Mouse (Mus musculus): ENCODE data around the gene Xylt1. TPM values are rescaled to one million over a fixed set of nuclear protein-coding genes. Genes with fewer than 3 reads are reported as not detected.

Gene Xylt1
- polyA plus RNA-seq, 1 experiment from 2014 or later: 2.1 TPM

DNA sequence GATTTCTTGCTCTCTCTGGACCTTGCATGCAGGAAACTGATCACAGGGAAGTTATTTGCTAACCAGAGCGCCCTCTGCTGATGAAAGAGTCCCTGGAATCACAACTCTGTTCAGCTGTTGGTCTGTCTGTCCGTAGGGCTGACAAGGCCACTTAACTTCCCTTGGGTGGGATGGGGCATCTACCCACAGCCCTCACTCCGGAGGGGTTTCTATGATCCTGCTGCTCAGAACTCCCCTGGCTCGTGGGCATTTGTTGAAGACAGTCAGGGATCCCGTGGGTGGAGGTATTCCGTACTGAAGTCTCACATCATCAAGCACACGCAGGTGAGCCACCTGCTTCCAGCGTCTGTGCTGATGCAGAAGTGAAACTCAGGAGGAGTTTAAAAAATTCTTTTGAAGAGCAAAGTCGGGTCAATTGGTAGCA lies 4.9 kb upstream of the Xylt1 start:
- ATAC-seq (ENCODE audit: low FRiP score): no peak
- 37% methylated on average over 9 of the region's 9 CpGs for WGBS

DNA sequence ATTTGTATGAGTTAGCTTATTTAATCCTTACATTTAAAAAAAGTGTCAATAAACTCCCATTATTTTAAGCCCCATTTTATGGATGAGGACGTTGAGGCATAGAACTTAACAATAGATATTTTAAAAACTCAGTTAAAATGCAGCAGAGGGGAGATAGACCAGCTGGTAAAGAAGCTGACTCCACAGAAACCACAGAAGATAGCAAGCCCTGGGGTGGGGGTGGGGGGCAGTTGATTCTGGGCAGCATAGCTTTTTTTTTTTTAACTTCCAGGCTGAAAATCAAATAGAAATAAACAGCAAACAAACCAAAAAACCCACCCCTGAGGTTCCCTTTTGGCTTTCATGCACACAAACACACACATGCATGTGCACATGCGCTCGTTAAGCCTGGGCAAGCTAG lies 3.6 kb upstream of the Xylt1 start:
- Histone ChIP-seq H3K27ac (ENCODE audit: low read depth, low read length) (no peak overlapping the region), H3K4me1 (replicated peaks; ENCODE audit: control insufficient read depth, insufficient read depth, low read length) (0 out of 2 replicates have a peak, but pooled peaks cover 2% of the 10 kb centered on the region), H3K9ac (ENCODE audit: low read depth, low read length) (no peak overlapping the region), H3K9me3 (ENCODE audit: control insufficient read depth, low read length) (no peaks in the 10 kb centered on the region), H3K4me2 (replicated peaks; ENCODE audit: low read depth, low read length) (no peak overlapping the region), H3K27me3 (ENCODE audit: control insufficient read depth, insufficient read depth, low read length) (0 out of 2 replicates have a peak, but pooled peaks cover 2% of the 10 kb centered on the region), H3K4me3 (ENCODE audit: low read depth, low read length) (no peak overlapping the region), H3K36me3 (ENCODE audit: control insufficient read depth, insufficient read depth, low read length) (no peaks in the 10 kb centered on the region)
- no peak for DNase-seq (ENCODE audit: low spot score)
- WGBS: 78% methylated on average over 3 of the region's 3 CpGs
- no peak for ATAC-seq (ENCODE audit: low FRiP score)

More for the DNA sequence above, 4.9 kb upstream of the Xylt1 start:
- no peak overlapping the region for H3K4me2 ChIP-seq (replicated peaks; ENCODE audit: low read depth, low read length)
- no peaks in the 10 kb centered on the region for H3K4me1 ChIP-seq (replicated peaks; ENCODE audit: control insufficient read depth, insufficient read depth, low read length)
- H3K36me3 ChIP-seq (ENCODE audit: control insufficient read depth, insufficient read depth, low read length): no peaks in the 10 kb centered on the region
- H3K4me3 ChIP-seq (ENCODE audit: low read depth, low read length): no peak overlapping the region
- no peak overlapping the region for H3K9ac ChIP-seq (ENCODE audit: low read depth, low read length)
- 0 out of 2 replicates have a peak, but pooled peaks cover 2% of the 10 kb centered on the region for H3K27me3 ChIP-seq (ENCODE audit: control insufficient read depth, insufficient read depth, low read length)
- peak; percentile 78 for DNase-seq (ENCODE audit: low spot score)
- no peaks in the 10 kb centered on the region for H3K9me3 ChIP-seq (ENCODE audit: control insufficient read depth, low read length)
- H3K27ac ChIP-seq (ENCODE audit: low read depth, low read length): no peak overlapping the region

DNA sequence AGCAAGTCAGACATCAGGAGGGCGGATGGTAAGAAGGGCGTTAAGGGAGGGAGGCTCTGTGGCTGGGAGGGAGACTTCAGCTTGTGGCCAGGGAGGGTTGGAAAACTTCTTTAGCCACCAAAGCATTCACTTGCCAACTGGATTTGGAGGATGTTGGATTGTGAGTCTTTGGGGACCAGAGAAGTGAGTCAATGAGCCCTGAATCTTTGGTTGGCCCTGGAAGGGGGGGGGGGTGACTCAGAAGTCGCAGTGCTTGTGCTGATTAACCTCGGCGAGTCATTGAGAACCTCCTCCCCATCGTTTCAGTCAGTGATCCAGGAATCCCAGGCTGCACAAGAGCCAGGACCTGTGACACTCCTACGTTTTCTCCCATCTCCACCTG lies 752 bp upstream of the Xylt1 start:
- 0 out of 2 replicates have a peak, but pooled peaks cover 2% of the 10 kb centered on the region for H3K27me3 ChIP-seq (ENCODE audit: control insufficient read depth, insufficient read depth, low read length)
- ATAC-seq (ENCODE audit: low FRiP score) (no peak), DNase-seq (ENCODE audit: low spot score) (no peak)
- no peaks in the 10 kb centered on the region for H3K36me3 ChIP-seq (ENCODE audit: control insufficient read depth, insufficient read depth, low read length)
- H3K4me2 ChIP-seq (replicated peaks; ENCODE audit: low read depth, low read length): peak overlapping the region; percentile 91
- no peak overlapping the region for H3K27ac ChIP-seq (ENCODE audit: low read depth, low read length)
- no peak overlapping the region for H3K9ac ChIP-seq (ENCODE audit: low read depth, low read length)
- peak overlapping the region; percentile 84 for H3K4me3 ChIP-seq (ENCODE audit: low read depth, low read length)
- 2% methylated on average over 7 of the region's 7 CpGs for WGBS
- H3K4me1 ChIP-seq (replicated peaks; ENCODE audit: control insufficient read depth, insufficient read depth, low read length): 0 out of 2 replicates have a peak, but pooled peaks cover 2% of the 10 kb centered on the region
- no peaks in the 10 kb centered on the region for H3K9me3 ChIP-seq (ENCODE audit: control insufficient read depth, low read length)

GRCm38 (mm10) chr7:117381188-117381981 lies 606 bp downstream of the Xylt1 start:
- 0 out of 2 replicates have a peak, but pooled peaks cover 2% of the 10 kb centered on the region for H3K4me1 ChIP-seq (replicated peaks; ENCODE audit: control insufficient read depth, insufficient read depth, low read length)
- ATAC-seq (ENCODE audit: low FRiP score): peak; percentile 79
- H3K4me3 ChIP-seq (ENCODE audit: low read depth, low read length): peak overlapping the region; percentile 84
- peak overlapping the region; percentile 84 for H3K9ac ChIP-seq (ENCODE audit: low read depth, low read length)
- H3K36me3 ChIP-seq (ENCODE audit: control insufficient read depth, insufficient read depth, low read length): no peaks in the 10 kb centered on the region
- H3K27ac ChIP-seq (ENCODE audit: low read depth, low read length): peak overlapping the region; percentile 56
- peak overlapping the region; percentile 91 for H3K4me2 ChIP-seq (replicated peaks; ENCODE audit: low read depth, low read length)
- DNase-seq (ENCODE audit: low spot score): peak; percentile 75
- WGBS: 1% methylated on average over 44 of the region's 64 CpGs
- H3K27me3 ChIP-seq (ENCODE audit: control insufficient read depth, insufficient read depth, low read length): 0 out of 2 replicates have a peak, but pooled peaks cover 2% of the 10 kb centered on the region
- H3K9me3 ChIP-seq (ENCODE audit: control insufficient read depth, low read length): no peaks in the 10 kb centered on the region

DNA sequence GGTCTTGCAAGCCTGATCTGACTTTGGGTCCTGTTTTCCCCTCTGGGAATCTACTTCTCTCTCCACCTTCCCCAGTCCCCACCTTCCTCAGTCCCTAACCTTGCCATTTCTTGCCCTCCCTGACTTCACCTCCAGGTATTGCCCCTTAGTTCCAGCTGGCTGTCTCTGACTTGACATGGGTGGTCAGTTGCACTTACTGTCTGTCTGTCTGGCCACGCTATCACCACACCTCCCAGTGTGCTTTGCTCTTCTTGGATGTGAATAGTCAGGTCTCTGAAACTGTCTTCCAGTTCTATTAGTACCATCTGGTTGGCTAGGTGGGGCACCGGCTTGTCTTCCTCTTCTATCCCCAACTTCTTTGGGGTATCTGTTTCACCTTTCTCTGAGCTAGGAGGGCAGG lies 1.2 kb downstream of the Xylt1 start:
- Histone ChIP-seq H3K4me2 (replicated peaks; ENCODE audit: low read depth, low read length) (peak overlapping the region; percentile 91), H3K36me3 (ENCODE audit: control insufficient read depth, insufficient read depth, low read length) (no peaks in the 10 kb centered on the region), H3K4me3 (ENCODE audit: low read depth, low read length) (peak overlapping the region; percentile 84), H3K27ac (ENCODE audit: low read depth, low read length) (no peak overlapping the region), H3K9ac (ENCODE audit: low read depth, low read length) (peak overlapping the region; percentile 84; the same call in 1 of the 2 replicates), H3K9me3 (ENCODE audit: control insufficient read depth, low read length) (no peaks in the 10 kb centered on the region), H3K27me3 (ENCODE audit: control insufficient read depth, insufficient read depth, low read length) (0 out of 2 replicates have a peak, but pooled peaks cover 2% of the 10 kb centered on the region), H3K4me1 (replicated peaks; ENCODE audit: control insufficient read depth, insufficient read depth, low read length) (0 out of 2 replicates have a peak, but pooled peaks cover 2% of the 10 kb centered on the region)
- DNase-seq (ENCODE audit: low spot score) (no peak), ATAC-seq (ENCODE audit: low FRiP score) (no peak)
- 39% methylated on average over 2 of the region's 2 CpGs for WGBS

GRCm38 (mm10) chr7:117383147-117383940 lies 2.6 kb downstream of the Xylt1 start:
- no peak overlapping the region for H3K4me3 ChIP-seq (ENCODE audit: low read depth, low read length)
- peak; percentile 58 for DNase-seq (ENCODE audit: low spot score)
- 78% methylated on average over 7 of the region's 7 CpGs for WGBS
- no peaks in the 10 kb centered on the region for H3K36me3 ChIP-seq (ENCODE audit: control insufficient read depth, insufficient read depth, low read length)
- no peak overlapping the region for H3K27ac ChIP-seq (ENCODE audit: low read depth, low read length)
- H3K4me1 ChIP-seq (replicated peaks; ENCODE audit: control insufficient read depth, insufficient read depth, low read length): 0 out of 2 replicates have a peak, but pooled peaks cover 2% of the 10 kb centered on the region
- H3K9me3 ChIP-seq (ENCODE audit: control insufficient read depth, low read length): no peaks in the 10 kb centered on the region
- ATAC-seq (ENCODE audit: low FRiP score): no peak
- 0 out of 2 replicates have a peak, but pooled peaks cover 2% of the 10 kb centered on the region for H3K27me3 ChIP-seq (ENCODE audit: control insufficient read depth, insufficient read depth, low read length)
- no peak overlapping the region for H3K4me2 ChIP-seq (replicated peaks; ENCODE audit: low read depth, low read length)
- H3K9ac ChIP-seq (ENCODE audit: low read depth, low read length): no peak overlapping the region

DNA sequence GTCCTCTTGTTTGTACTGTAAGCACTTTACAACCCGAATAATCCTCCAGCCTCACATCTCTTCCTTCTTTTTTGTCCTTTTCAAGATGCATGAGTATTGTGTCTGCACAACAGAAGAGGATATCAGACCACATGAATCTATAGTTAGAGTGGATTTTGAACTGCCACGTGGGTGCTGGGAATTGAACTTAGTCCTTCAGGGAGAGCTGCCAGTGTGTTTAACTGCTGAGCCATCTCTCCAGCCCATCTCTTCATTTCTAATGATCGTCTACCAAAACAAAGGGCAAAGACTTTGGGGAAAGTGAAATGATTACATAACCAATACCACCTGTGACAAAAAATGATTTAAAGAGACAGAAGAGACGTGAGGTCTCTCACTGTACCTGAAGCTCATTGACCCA lies 5.6 kb downstream of the Xylt1 start:
- Histone ChIP-seq H3K4me2 (replicated peaks; ENCODE audit: low read depth, low read length) (no peak overlapping the region), H3K27ac (ENCODE audit: low read depth, low read length) (no peak overlapping the region), H3K27me3 (ENCODE audit: control insufficient read depth, insufficient read depth, low read length) (no peaks in the 10 kb centered on the region), H3K9me3 (ENCODE audit: control insufficient read depth, low read length) (no peaks in the 10 kb centered on the region), H3K4me3 (ENCODE audit: low read depth, low read length) (no peak overlapping the region), H3K9ac (ENCODE audit: low read depth, low read length) (no peak overlapping the region), H3K4me1 (replicated peaks; ENCODE audit: control insufficient read depth, insufficient read depth, low read length) (0 out of 2 replicates have a peak, but pooled peaks cover 2% of the 10 kb centered on the region), H3K36me3 (ENCODE audit: control insufficient read depth, insufficient read depth, low read length) (no peaks in the 10 kb centered on the region)
- ATAC-seq (ENCODE audit: low FRiP score): no peak
- WGBS: 86% methylated on average over 4 of the region's 4 CpGs
- no peak for DNase-seq (ENCODE audit: low spot score)

DNA sequence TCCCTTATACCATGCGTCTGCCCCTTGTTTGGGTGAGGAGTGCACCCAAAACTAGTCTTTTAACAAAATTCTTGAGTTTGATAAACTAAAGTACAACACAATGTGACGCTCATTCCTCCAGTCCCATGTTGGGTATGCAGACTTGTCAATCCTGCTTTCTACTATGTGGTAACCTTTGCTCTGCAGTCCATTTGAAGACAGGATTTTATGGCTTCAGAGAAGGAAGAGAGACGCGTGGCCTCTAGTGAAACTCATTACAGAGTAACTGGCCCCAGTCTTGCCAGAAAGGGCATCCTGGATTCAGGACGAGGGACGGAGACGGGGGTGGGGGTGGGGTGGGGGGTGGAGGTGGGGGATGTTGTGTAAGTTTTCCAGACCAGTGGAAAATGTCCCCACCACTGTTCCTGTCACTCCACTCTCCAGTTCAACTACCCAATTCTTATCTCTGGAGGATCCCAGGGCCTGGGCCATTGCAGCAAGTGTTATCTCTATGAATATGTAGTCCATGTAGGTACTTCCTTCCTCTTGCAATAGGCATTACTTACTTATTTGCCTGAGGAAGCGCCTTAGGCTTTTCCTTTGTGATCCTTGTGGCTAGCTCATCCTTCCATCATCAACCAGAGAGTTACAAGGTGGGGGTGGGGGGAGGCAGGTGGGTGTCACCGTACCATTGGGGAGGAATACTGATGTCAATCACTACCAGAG lies 7.7 kb downstream of the Xylt1 start:
- Histone ChIP-seq H3K27ac (ENCODE audit: low read depth, low read length) (no peak overlapping the region), H3K4me2 (replicated peaks; ENCODE audit: low read depth, low read length) (no peak overlapping the region), H3K9ac (ENCODE audit: low read depth, low read length) (no peak overlapping the region), H3K4me3 (ENCODE audit: low read depth, low read length) (no peak overlapping the region), H3K36me3 (ENCODE audit: control insufficient read depth, insufficient read depth, low read length) (no peaks in the 10 kb centered on the region), H3K4me1 (replicated peaks; ENCODE audit: control insufficient read depth, insufficient read depth, low read length) (no peaks in the 10 kb centered on the region), H3K9me3 (ENCODE audit: control insufficient read depth, low read length) (no peaks in the 10 kb centered on the region), H3K27me3 (ENCODE audit: control insufficient read depth, insufficient read depth, low read length) (no peaks in the 10 kb centered on the region)
- WGBS: 93% methylated on average over 9 of the region's 9 CpGs
- ATAC-seq (ENCODE audit: low FRiP score) (no peak), DNase-seq (ENCODE audit: low spot score) (no peak)

Data from hindbrain, embryonic 11.5 days (tissue).